Mouse (Mus musculus): Measurements from ENCODE around the gene Nppc. TPM values are rescaled to one million over a fixed set of nuclear protein-coding genes. Genes with fewer than 3 reads are reported as not detected.

The Nppc gene
- polyA plus RNA-seq, 1 experiment: 0.09 TPM

GRCm38 (mm10) chr1:86687236-86687635 lies 16.9 kb upstream of the Nppc start:
- no peak for DNase-seq

GRCm38 (mm10) chr1:86678667-86679066 lies 8.3 kb upstream of the Nppc start:
- H3K27ac ChIP-seq (ENCODE audit: insufficient read depth, low read depth, low read length): no peak overlapping the region
- no peaks in the 10 kb centered on the region for H3K27me3 ChIP-seq (replicated peaks; ENCODE audit: control insufficient read depth, insufficient read depth, low read length)
- H3K4me1 ChIP-seq (ENCODE audit: control insufficient read depth, insufficient read depth, low read length): no peaks in the 10 kb centered on the region
- H3K4me3 ChIP-seq (ENCODE audit: insufficient read depth, low read depth, low read length): no peak overlapping the region
- H3K36me3 ChIP-seq (ENCODE audit: control insufficient read depth, insufficient read depth, low read length): no peaks in the 10 kb centered on the region
- no peak for DNase-seq
- WGBS: 84% methylated on average over 10 of the region's 10 CpGs
- TF ChIP-seq POLR2A (IDR thresholded peaks at IDR 0.05; ENCODE audit: low read depth, low read length): no peak
- TF ChIP-seq CTCF (conservative IDR thresholded peaks at IDR 0.05; ENCODE audit: insufficient read depth, insufficient read length, low read depth, low read length): no peak

More at GRCm38 (mm10) chr1:86687236-86687635, 16.9 kb upstream of the Nppc start:
- Histone ChIP-seq H3K4me3 (ENCODE audit: insufficient read depth, low read depth, low read length) (no peak overlapping the region), H3K27ac (ENCODE audit: insufficient read depth, low read depth, low read length) (no peak overlapping the region), H3K4me1 (ENCODE audit: control insufficient read depth, insufficient read depth, low read length) (no peaks in the 10 kb centered on the region), H3K36me3 (ENCODE audit: control insufficient read depth, insufficient read depth, low read length) (no peaks in the 10 kb centered on the region), H3K27me3 (replicated peaks; ENCODE audit: control insufficient read depth, insufficient read depth, low read length) (no peaks in the 10 kb centered on the region)
- 84% methylated on average over 4 of the region's 4 CpGs for WGBS
- no peak for TF ChIP-seq CTCF (conservative IDR thresholded peaks at IDR 0.05; ENCODE audit: insufficient read depth, insufficient read length, low read depth, low read length)
- TF ChIP-seq POLR2A (IDR thresholded peaks at IDR 0.05; ENCODE audit: low read depth, low read length): no peak

GRCm38 (mm10) chr1:86677624-86678023 lies 7.3 kb upstream of the Nppc start:
- Histone ChIP-seq H3K27ac (ENCODE audit: insufficient read depth, low read depth, low read length) (no peak overlapping the region), H3K4me1 (ENCODE audit: control insufficient read depth, insufficient read depth, low read length) (no peaks in the 10 kb centered on the region), H3K4me3 (ENCODE audit: insufficient read depth, low read depth, low read length) (no peak overlapping the region), H3K27me3 (replicated peaks; ENCODE audit: control insufficient read depth, insufficient read depth, low read length) (no peaks in the 10 kb centered on the region), H3K36me3 (ENCODE audit: control insufficient read depth, insufficient read depth, low read length) (no peaks in the 10 kb centered on the region)
- WGBS: 79% methylated on average over 3 of the region's 3 CpGs
- no peak for DNase-seq
- no peak for TF ChIP-seq POLR2A (IDR thresholded peaks at IDR 0.05; ENCODE audit: low read depth, low read length)
- TF ChIP-seq CTCF (conservative IDR thresholded peaks at IDR 0.05; ENCODE audit: insufficient read depth, insufficient read length, low read depth, low read length): no peak

- no peak for DNase-seq
- TF ChIP-seq POLR2A (IDR thresholded peaks at IDR 0.05; ENCODE audit: low read depth, low read length) (no peak), CTCF (conservative IDR thresholded peaks at IDR 0.05; ENCODE audit: insufficient read depth, insufficient read length, low read depth, low read length) (no peak)
- Histone ChIP-seq H3K36me3 (ENCODE audit: control insufficient read depth, insufficient read depth, low read length) (no peaks in the 10 kb centered on the region), H3K4me3 (ENCODE audit: insufficient read depth, low read depth, low read length) (no peak overlapping the region), H3K4me1 (ENCODE audit: control insufficient read depth, insufficient read depth, low read length) (no peaks in the 10 kb centered on the region), H3K27me3 (replicated peaks; ENCODE audit: control insufficient read depth, insufficient read depth, low read length) (no peaks in the 10 kb centered on the region), H3K27ac (ENCODE audit: insufficient read depth, low read depth, low read length) (no peak overlapping the region)
- WGBS: 86% methylated on average over 12 of the region's 12 CpGs
Measured at GRCm38 (mm10) chr1:86675126-86675525, 4.8 kb upstream of the Nppc start.

DNA sequence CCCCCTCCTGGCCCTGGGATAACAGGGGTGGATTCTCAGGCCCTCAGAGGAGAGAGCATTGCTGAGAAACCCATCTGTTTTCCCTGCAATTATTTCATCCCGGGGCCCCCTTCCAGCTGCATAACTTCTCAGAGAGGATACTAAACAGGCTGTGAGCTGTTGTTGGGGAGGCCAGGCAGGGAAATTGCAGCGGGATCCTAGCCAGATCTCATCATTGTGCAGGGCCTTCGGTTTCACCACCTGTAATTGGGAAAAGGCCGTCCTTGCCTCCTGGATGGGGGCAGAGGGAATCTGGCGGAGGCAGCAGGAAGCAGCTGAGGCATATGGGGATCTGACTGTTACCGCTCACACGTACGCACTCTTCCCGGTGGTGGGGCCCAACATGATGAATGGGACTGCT lies 4.0 kb upstream of the Nppc start:
- no peak for DNase-seq
- H3K4me1 ChIP-seq (ENCODE audit: control insufficient read depth, insufficient read depth, low read length): 0 out of 2 replicates have a peak, but pooled peaks cover 3% of the 10 kb centered on the region

DNA sequence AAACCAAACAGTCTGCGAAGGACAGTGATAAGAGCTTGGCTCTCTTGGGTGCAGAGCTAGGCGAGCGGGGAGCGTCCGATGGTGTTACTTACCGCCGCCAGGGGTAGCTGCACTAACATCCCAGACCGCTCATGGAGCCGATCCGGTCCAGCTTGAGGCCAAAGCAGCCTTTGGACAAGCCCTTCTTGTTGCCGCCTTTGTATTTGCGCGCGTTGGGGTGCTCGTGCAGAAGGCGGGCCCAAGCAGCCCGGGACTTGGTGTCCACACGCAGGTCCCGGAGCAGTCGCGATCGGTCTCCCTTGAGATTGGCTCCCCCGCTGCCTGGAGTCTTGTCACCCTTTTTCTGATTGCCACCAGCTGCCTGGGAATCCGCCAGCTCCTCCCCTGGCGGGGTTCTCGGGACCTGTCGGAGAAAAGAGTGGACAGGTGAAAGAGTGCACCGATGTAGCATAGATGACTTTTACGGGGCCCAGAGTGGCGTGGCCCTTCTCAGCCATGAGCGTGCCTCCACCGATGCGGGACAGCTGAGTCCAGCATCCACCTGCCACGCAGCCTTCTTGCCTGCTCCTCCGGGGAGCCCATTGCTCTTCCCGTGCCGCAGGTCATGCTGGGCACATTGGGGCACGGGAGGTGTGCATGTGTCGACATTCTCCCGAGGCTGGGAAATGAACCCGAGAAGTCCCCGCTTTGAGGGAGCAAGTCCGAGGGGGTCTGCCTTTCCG lies 658 bp downstream of the Nppc start:
- H3K27me3 ChIP-seq (replicated peaks; ENCODE audit: control insufficient read depth, insufficient read depth, low read length): no peaks in the 10 kb centered on the region

More for the DNA sequence above, 4.0 kb upstream of the Nppc start:
- Histone ChIP-seq H3K27ac (ENCODE audit: insufficient read depth, low read depth, low read length) (no peak overlapping the region), H3K36me3 (ENCODE audit: control insufficient read depth, insufficient read depth, low read length) (no peaks in the 10 kb centered on the region), H3K27me3 (replicated peaks; ENCODE audit: control insufficient read depth, insufficient read depth, low read length) (no peaks in the 10 kb centered on the region), H3K4me3 (ENCODE audit: insufficient read depth, low read depth, low read length) (no peak overlapping the region)
- TF ChIP-seq POLR2A (IDR thresholded peaks at IDR 0.05; ENCODE audit: low read depth, low read length) (no peak), CTCF (conservative IDR thresholded peaks at IDR 0.05; ENCODE audit: insufficient read depth, insufficient read length, low read depth, low read length) (no peak)
- WGBS: 57% methylated on average over 9 of the region's 9 CpGs

GRCm38 (mm10) chr1:86665091-86665490 lies 5.3 kb downstream of the Nppc start:
- H3K27me3 ChIP-seq (replicated peaks; ENCODE audit: control insufficient read depth, insufficient read depth, low read length): no peaks in the 10 kb centered on the region
- TF ChIP-seq CTCF (conservative IDR thresholded peaks at IDR 0.05; ENCODE audit: insufficient read depth, insufficient read length, low read depth, low read length) (no peak), POLR2A (IDR thresholded peaks at IDR 0.05; ENCODE audit: low read depth, low read length) (no peak)
- 91% methylated on average over 2 of the region's 2 CpGs for WGBS
- H3K36me3 ChIP-seq (ENCODE audit: control insufficient read depth, insufficient read depth, low read length): no peaks in the 10 kb centered on the region
- no peak overlapping the region for H3K27ac ChIP-seq (ENCODE audit: insufficient read depth, low read depth, low read length)
- H3K4me3 ChIP-seq (ENCODE audit: insufficient read depth, low read depth, low read length): no peak overlapping the region
- 0 out of 2 replicates have a peak, but pooled peaks cover 3% of the 10 kb centered on the region for H3K4me1 ChIP-seq (ENCODE audit: control insufficient read depth, insufficient read depth, low read length)
- no peak for DNase-seq

More for the DNA sequence above, 658 bp downstream of the Nppc start:
- peak; percentile 78 for DNase-seq
- no peaks in the 10 kb centered on the region for H3K36me3 ChIP-seq (ENCODE audit: control insufficient read depth, insufficient read depth, low read length)
- H3K4me1 ChIP-seq (ENCODE audit: control insufficient read depth, insufficient read depth, low read length): 0 out of 2 replicates have a peak, but pooled peaks cover 3% of the 10 kb centered on the region
- TF ChIP-seq CTCF (conservative IDR thresholded peaks at IDR 0.05; ENCODE audit: insufficient read depth, insufficient read length, low read depth, low read length) (peak; percentile 90), POLR2A (IDR thresholded peaks at IDR 0.05; ENCODE audit: low read depth, low read length) (no peak)
- H3K27ac ChIP-seq (ENCODE audit: insufficient read depth, low read depth, low read length): no peak overlapping the region
- peak overlapping the region; percentile 47 for H3K4me3 ChIP-seq (ENCODE audit: insufficient read depth, low read depth, low read length)
- WGBS: 1% methylated on average over 44 of the region's 44 CpGs
